Comparison of ENCODE assay signal across 7 mouse cellular contexts in genomic region chr5:64159781-64160704, GRCm38 (mm10). TPM values are rescaled to one million over a fixed set of nuclear protein-coding genes. Genes with fewer than 3 reads are reported as not detected.
DNase-seq lines count a peak whose midpoint lies in the region; ATAC-seq and TF ChIP-seq lines count a peak whose summit lies in the region.

No protein-coding gene starts in this region.

- under 1% methylated on average over 47 of the region's 63 CpGs for WGBS in embryonic facial prominence, embryonic 12.5 days
- WGBS in heart, embryonic 11.5 days (ENCODE audit: insufficient replicate concordance), result under 1% methylated on average over 60 of the region's 63 CpGs
- WGBS in kidney, embryonic 15.5 days, result under 1% methylated on average over 57 of the region's 63 CpGs
- WGBS in liver, adult 2 months, result under 1% methylated on average over 53 of the region's 63 CpGs

- peak; percentile 61 for ATAC-seq in embryonic facial prominence, embryonic 12.5 days (ENCODE audit: insufficient number of reproducible peaks, insufficient read depth, low FRiP score, low TSS enrichment)
- peak; percentile 53 for ATAC-seq in heart, embryonic 11.5 days (replicated peaks; ENCODE audit: insufficient number of reproducible peaks, low FRiP score, low TSS enrichment)
- ATAC-seq in kidney, embryonic 15.5 days (replicated peaks; ENCODE audit: low FRiP score), result peak; percentile 76
- ATAC-seq in monocyte, adult 5-6 weeks (replicated peaks; ENCODE audit: insufficient number of reproducible peaks, low FRiP score, low TSS enrichment, poor library complexity, severe bottlenecking), result peak; percentile 23

- H3K36me3 ChIP-seq in embryonic facial prominence, embryonic 12.5 days, result no peaks in the 10 kb centered on the region
- no peaks in the 10 kb centered on the region for H3K36me3 ChIP-seq in heart, embryonic 11.5 days (ENCODE audit: control insufficient read depth, insufficient read depth, low read length)
- no peaks in the 10 kb centered on the region for H3K36me3 ChIP-seq in kidney, embryonic 15.5 days
- H3K36me3 ChIP-seq in liver, adult 2 months (ENCODE audit: control insufficient read depth, insufficient read depth, low read length), result no peaks in the 10 kb centered on the region

- no peak overlapping the region for H3K27ac ChIP-seq in embryonic facial prominence, embryonic 12.5 days
- H3K27ac ChIP-seq in heart, embryonic 11.5 days (ENCODE audit: low read depth, low read length), result no peak overlapping the region
- no peak overlapping the region for H3K27ac ChIP-seq in kidney, embryonic 15.5 days
- H3K27ac ChIP-seq in liver, adult 2 months (replicated peaks; ENCODE audit: insufficient read depth, low read depth, low read length), result no peak overlapping the region

- H3K9ac ChIP-seq in embryonic facial prominence, embryonic 12.5 days, result peak overlapping the region; percentile 57
- peak overlapping the region; percentile 75 for H3K9ac ChIP-seq in heart, embryonic 11.5 days (ENCODE audit: low read depth, low read length)
- peak overlapping the region; percentile 64 for H3K9ac ChIP-seq in kidney, embryonic 15.5 days
- H3K9ac ChIP-seq in liver, adult 2 months (ENCODE audit: low read depth, low read length), result peak overlapping the region; percentile 71

- peak overlapping the region; percentile 100 for H3K4me2 ChIP-seq in embryonic facial prominence, embryonic 12.5 days (replicated peaks)
- H3K4me2 ChIP-seq in heart, embryonic 11.5 days, result peak overlapping the region; percentile 99
- H3K4me2 ChIP-seq in kidney, embryonic 15.5 days, result peak overlapping the region; percentile 100

- no peaks in the 10 kb centered on the region for H3K9me3 ChIP-seq in embryonic facial prominence, embryonic 12.5 days
- no peaks in the 10 kb centered on the region for H3K9me3 ChIP-seq in heart, embryonic 11.5 days (replicated peaks; ENCODE audit: control insufficient read depth, low read length)
- no peaks in the 10 kb centered on the region for H3K9me3 ChIP-seq in kidney, embryonic 15.5 days (replicated peaks)

- H3K27me3 ChIP-seq in embryonic facial prominence, embryonic 12.5 days, result peaks cover 52% of the 10 kb centered on the region
- H3K27me3 ChIP-seq in heart, embryonic 11.5 days (ENCODE audit: control insufficient read depth, insufficient read depth, low read length), result peaks cover 8% of the 10 kb centered on the region; the same call in 1 of the 2 replicates
- peaks cover 39% of the 10 kb centered on the region for H3K27me3 ChIP-seq in kidney, embryonic 15.5 days
- peaks cover 6% of the 10 kb centered on the region; the same call in 1 of the 2 replicates for H3K27me3 ChIP-seq in liver, adult 2 months (ENCODE audit: control insufficient read depth, insufficient read depth, low read length)

- peak; percentile 67 for DNase-seq in adrenal gland, postnatal 10 days
- no peak for DNase-seq in liver, adult 2 months (ENCODE audit: extremely low read depth, low read depth, low spot score)
- DNase-seq in spleen, postnatal 14 days (ENCODE audit: low spot score in 2 of 2), result peak; percentile 42 to 58

- no peak for TF ChIP-seq POLR2A in liver, adult 2 months (IDR thresholded peaks at IDR 0.05; ENCODE audit: extremely low read depth, insufficient read depth, low read length)

- 0 out of 2 replicates have a peak, but pooled peaks have one; percentile 10 for TF ChIP-seq CTCF in liver, adult 2 months (IDR thresholded peaks at IDR 0.05; ENCODE audit: low read depth, low read length)

- H3K4me3 ChIP-seq in embryonic facial prominence, embryonic 12.5 days, result peak overlapping the region; percentile 58
- H3K4me3 ChIP-seq in heart, embryonic 11.5 days (ENCODE audit: low read depth, low read length), result peak overlapping the region; percentile 83
- H3K4me3 ChIP-seq in kidney, embryonic 15.5 days (replicated peaks), result peak overlapping the region; percentile 73
- H3K4me3 ChIP-seq in liver, adult 2 months (ENCODE audit: insufficient read depth, low read depth, low read length), result peak overlapping the region; percentile 75

- no peaks in the 10 kb centered on the region for H3K79me2 ChIP-seq in liver, adult 2 months (ENCODE audit: control insufficient read depth, insufficient read depth, low read length)

- peaks cover 11% of the 10 kb centered on the region; the same call in 1 of the 2 replicates for H3K4me1 ChIP-seq in embryonic facial prominence, embryonic 12.5 days
- H3K4me1 ChIP-seq in heart, embryonic 11.5 days (ENCODE audit: control insufficient read depth, insufficient read depth, low read length), result peaks cover 37% of the 10 kb centered on the region
- H3K4me1 ChIP-seq in kidney, embryonic 15.5 days, result peaks cover 43% of the 10 kb centered on the region
- H3K4me1 ChIP-seq in liver, adult 2 months (ENCODE audit: control insufficient read depth, insufficient read depth, low read length), result 0 out of 2 replicates have a peak, but pooled peaks cover 2% of the 10 kb centered on the region

RNA-seq across cellular contexts. Expression of gene Tbc1d1, which starts 3.9 kb away (rescaled TPM):
- total RNA-seq in adrenal gland, postnatal 10 days (2021), result 10 to 100 TPM; 15.8 to 16.7 TPM
- polyA plus RNA-seq in embryonic facial prominence, embryonic 12.5 days (2016; fragmentation: Nextera tagmentation; extraction: Ambion mirVana), result 29.5 and 32.4 TPM in 2 replicates
- 36.3 and 41.5 TPM in 2 replicates for polyA plus RNA-seq in heart, embryonic 11.5 days (2014; fragmentation: Nextera tagmentation; extraction: Ambion mirVana)
- polyA plus RNA-seq in kidney, embryonic 15.5 days (2015; fragmentation: Nextera tagmentation; extraction: Ambion mirVana), result 32.0 and 36.3 TPM in 2 replicates
- 8.1 and 8.5 TPM in 2 replicates for total RNA-seq in liver, adult 2 months (2014; rRNA removed)
- polyA plus RNA-seq in liver, adult 2 months (2012; rRNA removed), result 1.6 and 2.2 TPM in 2 replicates
- total RNA-seq in monocyte, adult 5-6 weeks (2017), result 61.0 to 74.1 TPM (median 62.6 TPM) in 3 replicates

Comparison
In these comparisons a context has a peak if more than half of its experiments do, and no peak if none do; other contexts are left out.
1. ATAC-seq: peak in every context shown above with its lines; median percentile 76 in kidney, embryonic 15.5 days; 61 in embryonic facial prominence, embryonic 12.5 days; 53 in heart, embryonic 11.5 days; 23 in monocyte, adult 5-6 weeks.